Mouse (Mus musculus) kidney, postnatal 25 days (tissue): Measurements from ENCODE around the gene Edn2.

Experiments
- DNase-seq, 2 experiments: peaks; one replicate each; pipeline ENCODE4 v3.0.0; 2021; ENCODE audit warnings: mixed read lengths in 2 of 2

The Edn2 gene

DNA sequence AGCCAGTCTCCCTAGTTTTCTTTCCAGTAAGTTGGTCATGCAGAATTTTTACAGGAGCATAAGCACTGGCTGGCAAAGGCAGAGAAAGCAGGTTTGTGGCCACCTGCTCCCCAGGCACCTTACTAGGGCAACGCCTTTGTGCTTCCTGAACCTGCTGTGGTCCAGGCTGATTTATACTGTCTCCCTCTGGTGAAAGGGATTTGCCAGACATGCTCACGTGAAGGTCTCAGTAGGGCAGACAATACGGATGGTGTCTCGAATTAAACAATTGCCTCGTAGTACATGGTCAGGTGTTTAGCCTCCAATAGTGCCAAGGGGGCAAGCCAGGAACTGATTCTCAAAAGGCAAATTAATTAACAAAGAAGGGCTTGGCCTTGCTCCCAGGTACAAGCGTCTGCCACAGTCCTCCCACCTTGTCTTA is 45.5 kb downstream of the Edn2 start:
- DNase-seq, result no peak

DNA sequence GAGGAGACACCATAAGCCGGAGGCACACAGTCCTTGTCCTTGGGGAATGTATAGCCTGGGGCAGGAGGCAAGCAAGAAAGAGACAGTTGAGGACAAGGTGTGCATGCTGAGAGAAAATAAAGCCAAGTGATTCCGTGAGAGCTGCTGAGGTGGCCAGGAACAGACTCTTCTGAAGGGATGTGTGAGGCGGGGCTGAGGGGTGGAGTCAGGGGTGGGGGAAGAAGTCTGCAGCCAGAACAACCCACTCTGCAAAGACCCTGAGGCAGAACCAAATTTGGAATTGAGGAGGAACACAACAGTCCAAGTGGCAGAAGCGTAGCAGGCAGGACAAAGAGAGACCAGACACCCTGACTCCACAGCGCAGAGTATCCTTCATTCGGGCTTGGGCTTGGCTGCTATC is 51.1 kb downstream of the Edn2 start:
- no peak for DNase-seq

DNA sequence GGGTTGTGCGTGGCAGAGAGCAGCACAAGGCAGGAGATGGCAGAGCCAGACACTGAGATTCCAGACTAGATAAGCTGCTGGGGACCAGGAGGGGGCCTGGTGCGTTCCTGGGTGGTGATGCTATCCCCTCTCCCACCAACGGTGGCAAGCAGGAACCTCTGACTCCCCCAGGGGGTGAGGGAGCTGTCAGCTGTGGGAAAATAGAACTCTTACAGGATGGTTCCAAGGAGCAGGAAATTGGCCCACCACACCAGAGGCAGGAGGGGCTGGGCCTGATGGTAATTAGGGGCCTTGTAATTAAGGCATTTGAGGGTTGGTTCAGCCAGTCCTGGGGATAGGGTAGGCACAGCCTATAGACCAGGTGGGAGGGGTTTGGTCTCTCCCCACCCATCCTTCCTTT is 51.8 kb downstream of the Edn2 start:
- no peak for DNase-seq

GRCm38 (mm10) chr4:120215915-120216591 is 55.0 kb downstream of the Edn2 start:
- peak; percentile 48 to 55 for DNase-seq

- no peak for DNase-seq
These were observed 55.9 kb downstream of the Edn2 start for GRCm38 (mm10) chr4:120216883-120217282.
